Mouse (Mus musculus): ENCODE results near the gene Olfr312.

The Olfr312 gene

DNA sequence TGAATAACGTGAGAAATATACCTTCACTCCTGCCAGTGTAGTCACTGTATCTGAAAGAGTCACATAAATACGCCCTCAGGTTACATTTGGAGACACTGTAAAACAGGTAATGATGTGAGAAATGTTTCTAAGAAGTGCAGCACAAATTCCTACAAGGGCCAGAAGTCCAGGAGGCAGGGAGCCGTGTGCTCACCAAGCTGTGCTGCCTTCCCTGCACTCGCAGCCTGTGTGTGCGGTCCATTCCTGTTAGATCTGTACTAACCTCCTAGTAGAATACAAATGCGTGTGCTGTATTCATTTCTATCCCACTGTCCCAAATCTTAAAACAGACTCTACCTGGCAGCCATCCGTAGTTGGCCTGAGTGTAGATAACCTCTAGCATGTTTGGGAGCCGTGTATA, 31.7 kb downstream of the Olfr312 start:
- DNase-seq (ENCODE audit: low spot score), result no peak

DNA sequence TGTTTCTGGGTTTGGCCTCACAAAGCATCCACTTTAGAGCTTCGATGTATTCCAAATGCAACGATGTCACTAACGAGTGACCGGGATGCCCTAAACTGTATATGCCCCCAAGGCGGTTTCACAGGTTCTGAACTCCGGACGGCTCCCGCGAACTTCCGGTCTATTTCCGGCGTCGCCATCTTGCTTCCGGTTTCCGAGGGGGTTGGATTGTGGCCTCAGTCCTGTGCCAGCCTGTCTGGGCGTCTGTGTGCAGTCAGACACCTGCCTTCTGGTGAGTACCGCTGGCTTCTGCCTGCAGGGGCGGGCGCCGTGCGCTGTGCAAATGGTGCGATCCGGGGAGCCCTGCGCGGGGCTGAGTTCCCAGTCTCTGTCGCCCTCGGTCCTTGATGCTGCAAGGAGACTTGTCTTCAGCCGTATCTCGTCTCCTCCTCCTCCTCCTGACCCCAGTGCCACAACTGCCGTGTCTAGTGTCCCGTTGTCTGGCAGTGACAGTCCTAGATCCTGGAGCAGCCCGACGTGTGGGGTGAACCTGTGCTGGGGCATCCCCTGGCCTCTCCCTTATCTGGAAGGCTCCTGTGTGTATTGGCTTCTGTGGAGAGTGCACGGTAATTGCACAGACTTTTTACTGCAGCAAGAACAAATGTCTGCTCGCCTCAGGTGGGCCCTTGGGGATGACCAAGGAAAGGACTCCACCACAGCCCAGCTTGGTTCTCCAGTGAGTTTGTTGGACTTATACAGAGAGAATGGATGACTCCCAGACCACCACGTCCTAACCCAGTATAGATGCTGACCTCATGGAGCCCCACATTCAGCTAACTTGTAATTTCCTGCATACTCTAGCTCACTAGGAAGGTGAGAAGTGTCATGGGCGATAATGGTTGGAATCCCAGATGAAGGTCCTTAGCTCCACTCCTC, 38.3 kb downstream of the Olfr312 start, which contains the start of gene 2810021J22Rik:
Gene 2810021J22Rik (plus strand): TSS at position 178 of the 915 bp plus-strand sequence.
- peak; percentile 61 for DNase-seq (ENCODE audit: low spot score)

DNA sequence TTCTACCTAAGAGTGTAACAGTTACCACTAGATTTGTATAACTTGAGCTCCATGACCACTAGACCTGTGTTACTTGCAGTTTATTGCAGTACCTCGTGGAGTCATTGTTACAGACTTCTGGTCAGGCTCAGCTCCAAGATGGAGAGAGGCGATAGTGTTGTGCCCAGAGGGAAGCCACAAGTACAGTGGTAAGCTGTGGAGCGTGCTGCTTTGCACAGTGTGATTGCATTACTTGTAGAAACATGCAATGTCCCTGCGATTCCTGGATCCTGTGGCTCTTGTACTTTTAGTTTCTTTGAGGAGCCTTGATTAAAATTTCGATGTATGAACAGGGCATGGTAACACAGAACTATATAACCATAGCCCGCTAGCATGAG, 38.9 kb downstream of the Olfr312 start:
- DNase-seq (ENCODE audit: low spot score), result no peak

DNA sequence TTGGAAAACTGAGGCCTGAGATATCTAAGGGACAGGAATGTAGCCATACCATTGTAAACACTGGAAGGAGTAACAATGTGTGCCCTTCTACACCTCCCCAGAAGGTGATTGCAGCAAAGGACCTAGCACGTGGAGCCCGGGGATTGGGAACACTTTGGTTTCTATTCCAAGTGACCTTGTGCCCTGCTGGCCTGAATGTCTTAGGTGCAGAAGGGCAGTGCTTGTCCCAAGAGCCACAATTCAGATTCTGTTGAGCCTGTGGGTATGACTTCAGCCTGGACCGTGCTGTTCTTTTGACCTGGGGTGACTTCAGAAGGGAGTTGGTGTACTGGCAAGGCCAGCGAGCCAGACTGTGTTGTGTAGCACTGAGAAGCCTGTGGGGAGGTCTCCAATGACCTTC, 41.9 kb downstream of the Olfr312 start:
- DNase-seq (ENCODE audit: low spot score), result no peak

DNA sequence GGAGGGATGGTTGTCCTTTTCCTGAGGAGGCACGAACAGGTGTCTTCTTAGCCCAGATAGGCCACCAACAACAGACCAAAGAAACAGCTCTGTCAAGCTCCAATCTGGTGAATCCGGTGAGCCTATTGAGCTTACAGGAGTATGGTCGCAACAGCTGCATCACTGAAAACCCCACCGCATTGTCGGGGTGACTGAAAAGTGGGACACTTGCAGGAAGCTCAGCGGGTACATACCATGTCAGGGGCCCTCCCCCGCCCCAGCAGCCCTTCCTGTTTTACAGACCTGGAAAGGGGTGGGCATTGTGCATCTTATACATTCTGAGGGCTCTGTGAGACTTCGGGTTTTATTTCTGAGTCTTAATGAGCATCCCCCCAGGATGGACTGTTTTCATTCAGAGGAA, 54.7 kb downstream of the Olfr312 start:
- no peak for DNase-seq (ENCODE audit: low spot score)

All from ovary, postnatal 10 days (tissue).